Mouse (Mus musculus): ENCODE results near the gene Gls2.

GRCm38 (mm10) chr10:128194551-128195461, 549 bp downstream of the Gls2 start:
- TF ChIP-seq CTCF (IDR thresholded peaks at IDR 0.05; ENCODE audit: borderline replicate concordance, insufficient read depth, low read depth, low read length) = no peak
- peak; percentile 90; the same call in 1 of the 2 replicates for TF ChIP-seq POLR2A (IDR thresholded peaks at IDR 0.05; ENCODE audit: borderline replicate concordance, insufficient read depth, low read length)
